Mouse (Mus musculus): ENCODE data around the gene Pidd1. TPM values are rescaled to one million over a fixed set of nuclear protein-coding genes. Genes with fewer than 3 reads are reported as not detected.
"Not testable (repeated sequence)": the region's sequence is repeated elsewhere in the genome, so short reads cannot be mapped to it uniquely, and the experiment has no call there.

Gene Pidd1
- total RNA-seq, 2 experiments from 2014 or later = 0.21 to 0.42 TPM

DNA sequence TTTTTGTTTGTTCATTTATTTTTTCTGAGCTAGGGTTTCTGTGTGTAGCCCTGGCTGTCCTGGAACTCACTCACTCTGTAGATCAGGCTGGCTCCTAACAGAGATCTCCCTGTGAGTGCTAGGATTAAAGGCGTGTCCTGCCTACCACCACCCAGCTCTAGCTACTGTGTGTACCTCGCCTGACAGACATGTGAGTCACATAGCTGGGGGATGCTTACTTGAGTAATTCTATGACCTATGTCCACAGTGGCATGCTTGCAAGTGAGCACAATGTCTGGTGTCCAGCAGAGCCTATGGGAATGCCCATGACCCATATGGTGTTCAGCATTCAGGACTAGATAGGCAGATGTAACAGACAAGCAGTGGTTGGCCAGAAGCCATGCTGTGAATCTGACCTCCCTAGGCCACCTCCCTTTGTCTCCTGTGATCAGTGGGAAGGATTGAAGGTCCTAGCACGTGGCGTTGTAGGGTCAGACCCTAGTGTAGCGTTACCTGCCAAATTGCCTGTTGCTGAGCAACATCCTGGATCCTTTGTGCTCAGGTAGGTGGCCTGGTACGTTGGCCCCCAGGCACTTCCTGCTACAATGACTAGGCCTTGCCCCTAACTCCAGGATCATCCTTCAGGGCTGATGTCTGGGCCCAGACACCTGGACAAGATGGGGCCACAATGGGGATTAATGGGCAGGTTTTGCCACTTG is 27.5 kb downstream of the Pidd1 start:
- DNase-seq = no peak

DNA sequence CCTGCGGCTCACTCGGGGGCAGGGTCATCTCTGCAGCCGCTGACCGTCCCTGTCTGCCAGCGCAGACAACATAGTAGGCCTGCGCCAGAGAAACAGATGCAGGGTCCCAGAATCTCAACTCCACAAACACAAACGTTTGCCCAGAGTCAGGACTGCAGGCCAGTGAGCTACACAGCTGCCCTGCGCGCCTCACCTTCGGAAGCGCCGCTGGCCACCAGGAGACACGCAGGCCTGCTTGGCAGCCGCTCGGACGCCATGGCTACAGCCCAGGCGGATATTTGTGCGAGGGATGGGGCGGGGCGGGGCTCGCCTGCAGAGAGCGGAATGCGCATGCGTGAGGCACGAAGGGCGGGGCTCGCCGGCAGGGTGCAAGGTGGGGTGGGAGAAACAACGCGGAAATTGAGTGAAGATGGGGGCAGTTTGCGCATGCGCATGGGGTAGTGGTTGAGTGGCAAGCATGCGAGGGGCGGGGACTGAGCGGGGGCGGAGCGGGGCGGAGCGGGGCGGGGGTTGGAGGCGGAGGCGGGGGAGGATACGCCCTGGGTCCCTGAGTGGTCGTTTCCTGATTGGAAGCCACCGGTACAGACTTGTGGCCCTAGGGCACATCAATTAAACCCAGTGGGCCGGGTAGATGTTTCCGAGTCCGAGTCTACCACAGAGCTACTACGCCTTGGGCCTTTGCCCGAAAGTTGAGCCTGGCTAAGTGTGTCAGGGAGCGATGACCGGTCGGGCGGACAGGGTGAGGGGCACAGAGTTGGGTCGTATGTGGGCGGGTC is 29.8 kb downstream of the Pidd1 start, which contains the start of gene Gatd1:
Gene Gatd1 (minus strand): TSS at position 328 of the 776 bp plus-strand sequence.
- peak; percentile 99 for DNase-seq

GRCm38 (mm10) chr7:141413331-141413730 is 30.5 kb downstream of the Pidd1 start:
- DNase-seq = no peak

DNA sequence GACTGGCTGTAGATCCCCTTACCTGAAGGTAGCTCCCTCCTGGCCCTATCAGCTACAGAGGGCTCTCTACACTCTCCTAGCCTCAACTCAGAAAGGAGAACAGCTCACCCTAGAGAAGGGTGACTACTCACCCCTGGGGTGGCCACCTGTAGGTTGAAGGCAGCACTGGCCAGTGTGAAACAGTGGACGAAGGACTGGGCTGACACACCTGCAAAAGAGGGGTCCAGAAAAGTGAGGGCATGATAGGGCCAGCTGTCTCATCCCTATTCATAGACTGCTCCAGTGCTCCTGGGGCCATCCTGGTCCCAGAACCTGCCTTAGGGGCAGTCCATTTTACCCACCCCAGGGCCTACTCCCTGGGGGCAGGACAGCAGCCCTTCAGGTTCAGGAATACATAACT is 32.2 kb downstream of the Pidd1 start:
- no peak for DNase-seq

DNA sequence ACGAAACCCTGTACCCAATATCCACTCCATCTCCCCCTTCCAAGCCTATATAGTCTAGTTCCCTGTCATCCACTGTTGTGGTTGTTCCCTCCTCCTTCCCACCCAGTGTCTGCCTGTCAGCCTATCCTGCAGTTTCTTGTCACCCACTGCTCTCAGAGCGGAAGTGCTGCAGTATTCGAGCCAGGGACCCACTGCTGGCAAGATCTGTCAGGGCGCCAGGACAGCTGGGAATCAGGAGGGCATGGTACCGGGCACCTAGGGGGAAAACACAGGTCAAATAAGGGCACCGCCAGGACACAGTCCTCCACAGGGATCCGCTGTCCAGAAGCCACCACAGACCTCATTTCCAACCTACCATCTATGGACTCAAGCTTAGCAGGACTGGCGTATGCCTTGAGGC is 33.2 kb downstream of the Pidd1 start:
- no peak for DNase-seq

DNA sequence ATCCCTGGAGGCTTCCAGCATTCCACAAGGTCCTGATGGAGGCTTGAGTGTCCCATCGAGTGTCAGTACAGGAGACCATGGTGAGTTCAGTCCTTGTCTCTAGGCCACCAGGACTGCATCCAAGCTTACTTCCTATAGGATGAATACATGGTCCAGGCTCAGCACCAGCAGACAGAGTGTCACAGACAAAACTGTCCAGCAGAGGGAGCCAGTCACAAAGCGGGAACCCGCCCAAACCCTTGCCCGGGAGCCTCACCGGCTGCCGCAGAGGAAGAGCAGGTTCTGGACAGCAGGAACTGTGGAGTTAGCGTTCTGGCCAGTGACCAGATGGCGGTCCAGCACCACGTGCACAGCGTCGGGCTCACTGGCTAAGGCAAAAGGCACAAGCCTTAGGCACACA is 35.0 kb downstream of the Pidd1 start:
- DNase-seq = peak; percentile 88 to 94

GRCm38 (mm10) chr7:141407670-141408069 is 36.2 kb downstream of the Pidd1 start:
- not testable (repeated sequence) for DNase-seq

DNA sequence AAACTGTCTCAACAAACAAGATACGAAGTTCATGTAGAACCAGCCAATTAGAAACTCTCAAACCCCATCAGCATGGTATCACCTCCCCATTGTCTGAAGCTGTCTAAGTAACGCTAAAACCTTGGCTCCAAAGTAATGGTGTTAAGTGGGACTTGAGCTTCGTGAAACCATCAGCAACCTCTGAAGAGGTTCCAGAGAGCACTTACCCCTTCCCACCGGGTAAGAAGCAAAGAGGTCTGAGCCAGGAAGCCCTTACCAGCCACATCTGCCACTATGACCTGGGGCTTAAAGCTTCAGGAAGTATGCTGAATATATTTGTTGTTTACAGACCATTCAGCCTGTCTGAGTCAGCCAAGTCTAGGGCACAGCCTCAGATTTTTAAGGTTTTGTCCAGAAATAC is 38.4 kb downstream of the Pidd1 start:
- DNase-seq = no peak

GRCm38 (mm10) chr7:141403305-141403704 is 40.5 kb downstream of the Pidd1 start:
- peak; percentile 45 to 62 for DNase-seq

- DNase-seq = no peak
Measured at GRCm38 (mm10) chr7:141395348-141395747, 48.5 kb downstream of the Pidd1 start.

DNA sequence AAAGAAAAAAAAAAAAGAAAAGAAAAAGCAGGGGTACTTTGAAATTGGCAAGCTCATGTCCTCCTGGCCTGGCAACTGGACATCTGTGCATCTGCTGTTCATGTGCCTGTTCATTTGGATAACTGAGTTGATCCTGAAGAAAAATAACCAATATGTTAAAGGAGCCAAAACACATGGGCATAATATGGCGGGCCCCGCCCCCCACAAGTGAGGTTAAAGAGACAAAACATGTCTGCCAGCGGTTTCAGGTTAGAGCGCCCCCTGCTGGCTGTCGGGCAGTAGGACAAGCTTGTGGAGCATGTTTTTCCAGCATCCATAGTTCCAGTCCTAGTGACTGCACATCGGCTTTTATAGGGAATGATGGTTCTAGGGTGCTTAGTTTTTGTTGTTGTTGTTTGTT is 49.1 kb downstream of the Pidd1 start:
- peak; percentile 37 to 74 for DNase-seq

DNA sequence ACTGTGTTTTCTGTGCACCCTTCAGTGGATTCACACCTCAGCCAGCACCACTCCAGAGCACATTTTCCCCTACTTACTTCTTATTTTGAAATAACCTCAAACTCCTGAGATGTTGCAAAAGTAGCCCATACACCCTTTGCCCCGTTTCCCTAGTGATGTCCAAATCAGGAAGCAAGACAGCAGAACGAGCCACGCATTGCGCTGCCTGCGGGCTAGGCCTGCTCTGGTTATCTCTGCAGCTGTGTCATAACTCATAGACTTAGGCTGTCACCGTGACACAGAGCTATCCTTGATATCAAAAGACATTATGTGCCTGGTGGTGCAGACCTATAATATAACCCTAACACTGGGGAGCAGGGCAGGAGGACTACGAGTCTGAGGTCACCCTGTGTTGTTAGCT is 49.7 kb downstream of the Pidd1 start:
- DNase-seq = no peak

GRCm38 (mm10) chr7:141392552-141393222 is 51.1 kb downstream of the Pidd1 start:
- no peak for DNase-seq

- peak; percentile 98 for DNase-seq
Measured at GRCm38 (mm10) chr7:141391625-141392551, 51.9 kb downstream of the Pidd1 start, which contains the start of gene Taldo1. Taldo1 (plus strand) TSS chr7:141392199.

DNA sequence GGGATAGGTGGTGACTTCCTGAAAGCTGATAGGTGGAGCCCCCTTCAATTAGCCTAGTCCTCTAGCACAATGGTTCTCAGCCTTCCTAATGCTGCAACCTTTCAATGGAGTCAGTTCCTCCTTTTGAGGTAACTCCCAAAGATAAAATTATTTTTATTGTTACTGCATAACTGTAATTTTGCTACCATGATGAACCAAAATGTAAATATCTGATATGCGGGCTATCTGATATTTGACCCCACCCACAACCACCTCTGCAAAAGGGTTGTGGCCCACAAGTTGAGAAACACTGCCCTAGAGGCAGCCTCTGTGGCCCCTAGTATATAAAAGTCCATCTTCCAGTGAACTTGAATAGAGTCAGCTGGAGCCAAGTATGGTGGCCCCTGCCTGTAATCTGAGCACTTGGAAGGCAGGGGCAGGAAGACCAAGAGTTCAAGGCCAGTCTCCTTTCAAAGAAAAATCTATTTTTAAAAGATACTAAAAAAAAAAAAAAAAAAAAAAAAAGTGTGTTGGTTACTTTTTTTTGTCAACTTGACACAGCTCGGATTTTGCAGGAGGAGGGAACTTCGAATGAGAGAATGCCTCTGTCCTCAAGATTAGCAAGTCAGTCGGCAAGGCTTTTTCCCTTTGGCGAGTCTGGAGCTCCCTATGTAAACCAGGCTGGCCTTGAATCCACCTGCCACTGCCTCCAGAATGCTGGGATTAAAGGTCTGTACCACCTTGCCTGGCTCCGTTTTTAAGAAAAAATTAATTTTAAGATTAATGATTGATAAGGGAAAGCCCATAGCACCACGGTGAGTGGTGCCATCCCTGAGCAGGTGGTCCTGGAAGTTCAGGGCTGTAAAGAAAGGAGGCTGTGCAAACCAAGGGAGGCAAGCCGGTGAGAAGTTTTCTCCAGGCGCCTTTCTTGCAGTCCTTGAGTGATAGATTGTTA is 53.2 kb downstream of the Pidd1 start:
- no peak for DNase-seq

DNA sequence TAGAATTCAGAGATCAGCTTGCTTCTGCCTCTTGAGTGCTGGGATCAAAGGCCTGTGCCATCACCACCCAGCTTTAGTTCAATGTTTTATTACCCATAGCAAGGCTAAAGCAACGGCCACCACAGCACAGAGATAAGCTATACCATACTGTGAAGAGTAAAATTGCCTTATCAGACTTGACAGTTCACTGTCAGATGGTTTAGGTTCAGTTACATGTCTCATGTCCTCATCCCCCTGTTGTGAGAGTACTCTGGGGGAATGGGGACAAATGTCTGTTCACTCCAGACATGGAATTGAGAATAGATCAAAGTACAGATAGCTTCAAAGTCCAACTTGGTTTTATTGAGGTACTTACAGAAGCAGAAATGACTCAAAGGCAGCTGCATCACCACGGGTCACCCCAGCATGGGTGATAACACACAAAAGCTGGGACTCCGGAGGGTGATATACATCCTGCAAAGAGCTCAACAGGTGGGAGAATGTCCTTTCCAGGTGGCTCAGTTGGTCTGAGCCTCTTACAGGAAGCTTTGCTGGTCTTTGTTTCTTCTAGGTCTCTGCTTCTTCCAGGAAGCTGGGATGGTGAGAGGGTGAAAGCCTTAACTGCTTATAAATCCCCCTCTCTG is 55.2 kb downstream of the Pidd1 start:
- no peak for DNase-seq

Data from heart, adult 18-20 months (tissue).